Comparison of ENCODE assay signal across 14 mouse cellular contexts in the genomic region with DNA sequence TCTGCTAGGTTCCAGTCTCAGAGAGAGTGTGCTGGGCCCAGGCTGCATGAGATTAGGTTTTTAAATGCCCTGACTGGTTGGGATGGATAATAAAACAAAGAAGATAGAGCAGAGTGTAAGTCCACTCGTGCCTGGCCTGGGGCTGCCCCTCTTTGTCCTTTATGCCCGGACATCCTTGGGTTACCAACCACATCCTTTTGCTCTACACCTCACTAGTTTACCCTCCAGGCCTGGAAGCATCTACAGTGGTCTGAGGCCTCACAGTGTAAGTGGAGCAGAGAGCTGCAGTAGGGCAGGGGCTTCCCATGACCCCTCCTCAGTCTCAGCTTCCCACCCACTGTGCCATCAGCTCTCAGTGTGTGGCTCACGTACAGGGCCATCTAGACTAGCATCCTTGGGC. TPM values are rescaled to one million over a fixed set of nuclear protein-coding genes. Genes with fewer than 3 reads are reported as not detected.
DNase-seq lines count a peak whose midpoint lies in the region; ATAC-seq and TF ChIP-seq lines count a peak whose summit lies in the region.
"Had no signal": no experiment of that assay in that cellular context is flagged by ENCODE, and none has a peak within 500 bp of the region (broad histone marks: within the 10 kb centered on the region; RNA-seq: fewer than 3 reads in every experiment).

No protein-coding gene starts in this region.

- WGBS in heart, adult 2 months = 75% methylated on average over 3 of the region's 3 CpGs
- 79% methylated on average over 3 of the region's 3 CpGs for WGBS in lung, embryonic 14.5 days
- 52% methylated on average over 3 of the region's 3 CpGs for WGBS in hindbrain, embryonic 11.5 days
- WGBS in midbrain, embryonic 16.5 days = 51% methylated on average over 3 of the region's 3 CpGs

- no peaks in the 10 kb centered on the region for H3K9me3 ChIP-seq in lung, embryonic 14.5 days (ENCODE audit: low read depth, low read length)
- H3K9me3 ChIP-seq in hindbrain, embryonic 11.5 days (ENCODE audit: control insufficient read depth, low read length) = no peaks in the 10 kb centered on the region
- no peaks in the 10 kb centered on the region for H3K9me3 ChIP-seq in midbrain, embryonic 16.5 days (replicated peaks; ENCODE audit: control insufficient read depth, low read length, poor library complexity, severe bottlenecking)
- H3K9me3 ChIP-seq: limb, embryonic 15.5 days had no signal

- intact Hi-C loops in heart, adult 2 months (cut with DNase I) = no loop called here
- intact Hi-C loops in heart, postnatal 10 days (cut with DNase I) = no loop called here

- TF ChIP-seq POLR2A in heart, adult 2 months (IDR thresholded peaks at IDR 0.05; ENCODE audit: insufficient read depth, low read depth, low read length) = no peak

- H3K4me1 ChIP-seq in heart, adult 2 months (ENCODE audit: control insufficient read depth, insufficient read depth, low read length) = peaks cover 15% of the 10 kb centered on the region
- H3K4me1 ChIP-seq in lung, embryonic 14.5 days (ENCODE audit: insufficient read depth) = 0 out of 2 replicates have a peak, but pooled peaks cover 3% of the 10 kb centered on the region
- peaks cover 19% of the 10 kb centered on the region for H3K4me1 ChIP-seq in hindbrain, embryonic 11.5 days (replicated peaks; ENCODE audit: control insufficient read depth, insufficient read depth, low read length)
- H3K4me1 ChIP-seq in midbrain, embryonic 16.5 days (ENCODE audit: control insufficient read depth, insufficient read depth, low read length) = peaks cover 2% of the 10 kb centered on the region; the same call in 1 of the 2 replicates

- H3K4me3 ChIP-seq in heart, adult 2 months = no peak overlapping the region
- no peak overlapping the region for H3K4me3 ChIP-seq in lung, embryonic 14.5 days (ENCODE audit: low read depth, low read length)
- no peak overlapping the region for H3K4me3 ChIP-seq in hindbrain, embryonic 11.5 days (ENCODE audit: low read depth, low read length)
- no peak overlapping the region for H3K4me3 ChIP-seq in midbrain, embryonic 16.5 days (ENCODE audit: low read depth, low read length)
- H3K4me3 ChIP-seq: limb, embryonic 15.5 days had no signal

- no peak for TF ChIP-seq CTCF in heart, adult 2 months (IDR thresholded peaks at IDR 0.05)
- no peak for TF ChIP-seq CTCF in lung, embryonic 14.5 days (IDR thresholded peaks at IDR 0.05; ENCODE audit: low read depth)

- no peak for ATAC-seq in lung, embryonic 14.5 days (ENCODE audit: insufficient read depth)
- ATAC-seq in hindbrain, embryonic 11.5 days (ENCODE audit: low FRiP score) = no peak
- no peak for ATAC-seq in midbrain, embryonic 16.5 days

- H3K27ac ChIP-seq in heart, adult 2 months = peak overlapping the region; percentile 36
- H3K27ac ChIP-seq in lung, embryonic 14.5 days (ENCODE audit: low read depth) = 0 out of 2 replicates have a peak overlapping the region, but pooled peaks have one; percentile 54
- H3K27ac ChIP-seq in hindbrain, embryonic 11.5 days (ENCODE audit: low read depth, low read length) = peak overlapping the region; percentile 71; the same call in 1 of the 2 replicates
- peak overlapping the region; percentile 61 for H3K27ac ChIP-seq in midbrain, embryonic 16.5 days (ENCODE audit: low read length)

- no peaks in the 10 kb centered on the region for H3K27me3 ChIP-seq in heart, adult 2 months (ENCODE audit: control insufficient read depth, insufficient read depth, low read length)
- H3K27me3 ChIP-seq in lung, embryonic 14.5 days (ENCODE audit: insufficient read depth, low read length) = no peaks in the 10 kb centered on the region
- no peaks in the 10 kb centered on the region for H3K27me3 ChIP-seq in hindbrain, embryonic 11.5 days (ENCODE audit: control insufficient read depth, insufficient read depth, low read length)
- H3K27me3 ChIP-seq in midbrain, embryonic 16.5 days (ENCODE audit: control insufficient read depth, insufficient read depth, low read depth, low read length) = no peaks in the 10 kb centered on the region
- H3K27me3 ChIP-seq: limb, embryonic 15.5 days had no signal

- H3K4me2 ChIP-seq in lung, embryonic 14.5 days = no peak overlapping the region
- H3K4me2 ChIP-seq in hindbrain, embryonic 11.5 days (replicated peaks; ENCODE audit: low read depth, low read length) = no peak overlapping the region
- no peak overlapping the region for H3K4me2 ChIP-seq in midbrain, embryonic 16.5 days (ENCODE audit: low read length)
- H3K4me2 ChIP-seq: limb, embryonic 15.5 days had no signal

- H3K36me3 ChIP-seq in heart, adult 2 months (ENCODE audit: control insufficient read depth, insufficient read depth, low read length) = no peaks in the 10 kb centered on the region
- H3K36me3 ChIP-seq in lung, embryonic 14.5 days (ENCODE audit: insufficient read depth) = no peaks in the 10 kb centered on the region
- no peaks in the 10 kb centered on the region for H3K36me3 ChIP-seq in hindbrain, embryonic 11.5 days (ENCODE audit: control insufficient read depth, insufficient read depth, low read length)
- H3K36me3 ChIP-seq in midbrain, embryonic 16.5 days (ENCODE audit: control insufficient read depth, insufficient read depth, low read length) = no peaks in the 10 kb centered on the region
- H3K36me3 ChIP-seq: limb, embryonic 15.5 days had no signal

- DNase-seq in heart, adult 2 months = no peak
- no peak for DNase-seq in heart, postnatal 10 days
- no peak for DNase-seq in lung, embryonic 14.5 days
- no peak for DNase-seq in lung, postnatal 25 days (ENCODE audit: low spot score)
- DNase-seq in hindbrain, embryonic 11.5 days (ENCODE audit: low spot score) = no peak
- no peak for DNase-seq in retina, embryonic 14.5 days (ENCODE audit: low spot score)
- DNase-seq in cerebellum, adult 11-12 months = no peak

- no peaks in the 10 kb centered on the region for H3K79me2 ChIP-seq in heart, adult 2 months (replicated peaks; ENCODE audit: control insufficient read depth, insufficient read depth, low read length)

- TF ChIP-seq EP300 in heart, adult 2 months (IDR thresholded peaks at IDR 0.05; ENCODE audit: insufficient read depth, low read depth, low read length) = no peak

- H3K9ac ChIP-seq in heart, adult 2 months (ENCODE audit: low read depth, low read length) = peak overlapping the region; percentile 4; the same call in 1 of the 2 replicates
- H3K9ac ChIP-seq in lung, embryonic 14.5 days = no peak overlapping the region; the same call in 1 of the 2 replicates
- no peak overlapping the region for H3K9ac ChIP-seq in hindbrain, embryonic 11.5 days (ENCODE audit: low read depth, low read length)
- no peak overlapping the region for H3K9ac ChIP-seq in midbrain, embryonic 16.5 days (ENCODE audit: low read depth, low read length)
- H3K9ac ChIP-seq: limb, embryonic 15.5 days had no signal

RNA-seq across cellular contexts. Expression of gene Notch1, which starts 17.7 kb away (rescaled TPM):
- total RNA-seq in heart, adult 2 months (2021) = 10 to 100 TPM; 31.6 to 32.4 TPM
- 22.0 and 23.2 TPM in 2 replicates for polyA plus RNA-seq in heart, adult 2 months (2012; rRNA removed)
- 10 to 100 TPM; 54.0 to 54.3 TPM for total RNA-seq in heart, postnatal 10 days (2021)
- polyA plus RNA-seq in lung, embryonic 14.5 days (2014; fragmentation: Nextera tagmentation; extraction: Ambion mirVana) = 37.7 and 44.0 TPM in 2 replicates
- polyA plus RNA-seq in hindbrain, embryonic 11.5 days (2014; fragmentation: Nextera tagmentation; extraction: Ambion mirVana) = 48.9 and 66.8 TPM in 2 replicates
- polyA plus RNA-seq in midbrain, embryonic 16.5 days (2015; fragmentation: Nextera tagmentation; extraction: Ambion mirVana) = 10.7 and 11.4 TPM in 2 replicates
- total RNA-seq: MEL had no signal

RNA-seq across cellular contexts. Expression of gene Egfl7, which starts 45.7 kb away (rescaled TPM):
- total RNA-seq in heart, adult 2 months (2021) = 100 to 1,000 TPM; 102 to 111 TPM
- 499 and 610 TPM in 2 replicates for polyA plus RNA-seq in heart, adult 2 months (2012; rRNA removed)
- total RNA-seq in heart, postnatal 10 days (2021) = 100 to 1,000 TPM; 325 to 346 TPM
- 269 and 311 TPM in 2 replicates for polyA plus RNA-seq in lung, embryonic 14.5 days (2014; fragmentation: Nextera tagmentation; extraction: Ambion mirVana)
- polyA plus RNA-seq in hindbrain, embryonic 11.5 days (2014; fragmentation: Nextera tagmentation; extraction: Ambion mirVana) = 62.7 and 65.2 TPM in 2 replicates
- polyA plus RNA-seq in midbrain, embryonic 16.5 days (2015; fragmentation: Nextera tagmentation; extraction: Ambion mirVana) = 62.0 and 64.4 TPM in 2 replicates

RNA-seq across cellular contexts. Expression of gene Gm20532, which starts 52.3 kb away (rescaled TPM):
- not detected for total RNA-seq in heart, adult 2 months (2021)
- not detected in 2 replicates for polyA plus RNA-seq in heart, adult 2 months (2012; rRNA removed)
- under 1 TPM in 1 of 2 experiments, not detected in 1; 0.36 TPM for total RNA-seq in heart, postnatal 10 days (2021)
- polyA plus RNA-seq in lung, embryonic 14.5 days (2014; fragmentation: Nextera tagmentation; extraction: Ambion mirVana) = not detected in 2 replicates
- polyA plus RNA-seq in hindbrain, embryonic 11.5 days (2014; fragmentation: Nextera tagmentation; extraction: Ambion mirVana) = not detected in 2 replicates
- polyA plus RNA-seq in midbrain, embryonic 16.5 days (2015; fragmentation: Nextera tagmentation; extraction: Ambion mirVana) = 0.30 TPM in 1 of 2 replicates, not detected in the other
- total RNA-seq: gastrocnemius, adult 8-10 months; layer of hippocampus, postnatal 25 days had no signal
- polyA plus RNA-seq: intestine, embryonic 14.5 days; limb, embryonic 15.5 days; urinary bladder, adult 2 months had no signal
